Mouse (Mus musculus) 3134 (cell line): ENCODE results near the gene Gm42906.

Experiments
- DNase-seq: peaks from one replicate; pipeline ENCODE4 v3.0.0-alpha.2; 2011; ENCODE audit warnings: low spot score; ENCODE audit not compliant: insufficient read length; ENCODE audit errors: extremely low read depth

The Gm42906 gene

DNA sequence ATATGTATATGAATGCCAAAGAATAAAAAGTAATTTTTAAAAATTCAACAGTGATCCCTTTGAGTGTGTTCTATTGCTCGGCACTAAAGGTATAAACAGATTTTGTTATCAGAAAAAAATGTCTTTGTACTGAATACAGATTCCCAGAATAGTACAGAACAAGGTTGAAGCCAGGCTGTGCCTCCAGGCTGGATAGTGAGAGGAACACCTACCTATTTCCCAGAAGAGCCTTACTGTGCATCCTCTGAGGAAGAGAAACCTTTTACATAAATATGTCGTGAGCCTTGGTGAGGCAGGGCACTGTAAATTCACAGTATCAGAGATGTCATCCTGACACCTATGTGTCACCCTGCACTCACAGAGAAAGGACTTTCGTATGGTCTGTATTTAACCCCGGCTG, 31.8 kb downstream of the Gm42906 start:
- no peak for DNase-seq

DNA sequence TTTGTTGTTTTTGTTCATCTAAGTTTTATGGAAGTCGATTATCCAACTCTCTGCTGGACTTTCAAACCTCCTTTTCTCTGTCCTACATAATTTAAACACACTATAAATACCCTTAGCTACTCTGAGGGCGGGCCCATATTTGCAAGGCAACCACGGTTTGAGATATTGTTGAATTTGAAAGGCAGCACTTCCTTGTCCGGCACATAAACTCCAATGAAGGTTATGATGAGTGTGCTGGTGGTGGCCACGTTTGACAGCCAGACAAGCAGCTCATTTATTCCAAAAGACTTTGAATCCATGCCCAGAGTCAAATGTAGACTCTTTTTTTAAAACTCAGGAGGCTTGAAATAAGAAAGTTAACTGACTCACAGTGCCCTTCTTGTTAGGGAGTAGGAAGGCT, 33.3 kb downstream of the Gm42906 start:
- no peak for DNase-seq

GRCm38 (mm10) chr5:151393821-151394662, 33.9 kb downstream of the Gm42906 start:
- DNase-seq: peak; percentile 24

- no peak for DNase-seq
Measured at GRCm38 (mm10) chr5:151389827-151390226, 38.1 kb downstream of the Gm42906 start.

DNA sequence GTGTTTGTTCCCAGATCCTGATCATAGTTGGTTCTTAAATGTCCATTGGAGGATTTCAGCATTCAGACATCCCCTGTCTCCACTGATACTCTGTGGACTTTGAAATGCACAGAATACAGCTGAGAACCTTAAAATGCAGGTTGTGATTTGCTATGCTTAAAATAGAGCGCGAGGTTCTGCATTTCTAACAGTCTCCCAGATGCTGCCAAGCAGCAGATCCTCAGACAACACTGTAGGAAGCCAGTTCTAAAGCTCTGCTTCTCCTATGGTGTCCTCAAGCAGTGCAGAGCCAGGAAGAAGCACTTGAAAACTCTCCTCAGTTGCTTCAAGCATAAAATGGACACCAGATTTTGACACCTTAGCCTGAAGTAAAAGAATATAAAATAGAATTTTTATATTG, 48.1 kb downstream of the Gm42906 start:
- no peak for DNase-seq

DNA sequence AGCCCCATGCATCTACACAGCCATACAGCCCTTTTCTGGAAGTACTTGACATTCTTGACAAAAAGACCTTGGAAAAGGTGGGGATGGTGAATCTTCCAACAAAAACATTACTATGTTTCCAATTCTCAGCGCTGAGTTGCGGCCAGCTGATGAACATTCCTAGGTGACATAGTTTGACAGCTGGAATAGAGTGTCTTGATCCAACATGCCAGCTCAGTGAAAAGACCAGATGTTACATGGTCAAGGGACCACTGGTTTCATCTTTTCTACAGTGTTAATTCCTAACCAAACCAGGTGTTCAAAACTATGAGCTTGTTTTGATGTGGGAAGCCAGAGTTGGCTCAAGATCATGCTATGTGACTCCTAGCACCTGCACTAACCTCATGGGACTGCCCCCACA, 48.8 kb downstream of the Gm42906 start:
- DNase-seq: no peak

DNA sequence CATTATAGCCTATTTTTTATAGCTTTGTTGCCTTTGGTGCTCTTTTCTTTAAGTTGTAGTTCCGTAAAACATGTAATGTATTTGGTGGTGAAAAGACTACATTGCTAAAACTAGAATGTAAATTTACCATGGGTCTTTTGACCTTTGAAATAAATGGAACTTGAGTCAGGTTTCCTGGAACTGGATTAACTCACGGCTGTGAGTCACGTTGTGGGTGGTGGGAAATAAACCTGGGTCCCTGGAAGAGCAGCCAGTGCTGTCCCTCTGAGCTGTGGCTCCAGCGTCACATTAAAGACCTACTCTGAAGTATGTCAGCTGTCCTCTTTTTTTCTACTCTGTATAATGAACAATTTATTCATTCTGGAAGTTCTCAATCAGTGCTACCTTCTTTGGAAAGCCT, 51.0 kb downstream of the Gm42906 start:
- no peak for DNase-seq

DNA sequence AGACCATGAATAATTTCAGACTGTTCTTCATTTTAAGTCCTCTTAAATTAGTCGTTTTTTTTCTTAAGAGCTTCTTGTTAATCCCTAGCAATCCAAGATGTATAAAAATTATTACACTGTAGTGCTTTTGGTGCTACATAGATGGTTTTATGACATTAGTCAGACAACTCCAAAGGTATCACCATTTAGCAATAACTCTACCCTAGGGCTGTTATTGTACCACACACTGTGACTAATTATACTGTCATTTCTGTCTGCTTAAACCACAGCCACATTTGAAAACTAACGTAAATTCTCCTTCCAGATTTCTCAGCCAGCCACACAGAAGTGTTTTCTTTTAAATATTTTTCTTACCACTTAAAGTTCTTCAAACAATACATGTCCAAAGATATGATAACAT, 53.1 kb downstream of the Gm42906 start:
- DNase-seq: peak; percentile 51

GRCm38 (mm10) chr5:151371130-151371529, 56.8 kb downstream of the Gm42906 start:
- DNase-seq: no peak

DNA sequence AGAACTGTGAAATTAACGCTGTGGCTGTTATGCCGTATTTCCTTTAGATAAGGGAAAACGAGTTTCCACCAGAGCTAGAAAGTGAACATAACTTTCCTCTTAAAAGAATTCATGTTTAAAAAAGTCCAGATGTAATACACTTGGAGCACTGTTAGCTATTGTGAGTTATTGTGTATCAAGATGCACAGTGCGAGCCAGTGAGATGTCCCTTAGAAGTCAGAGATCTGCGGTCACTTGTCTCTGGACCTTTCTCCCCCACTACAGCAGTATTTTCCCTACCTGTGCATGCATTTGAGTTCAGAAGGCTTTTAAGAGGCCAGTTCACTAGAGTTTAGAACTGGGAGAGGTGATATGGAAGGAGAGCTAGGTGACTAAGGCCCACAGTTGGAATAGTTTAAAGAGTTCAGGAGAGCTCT, 58.6 kb downstream of the Gm42906 start:
- DNase-seq: no peak

GRCm38 (mm10) chr5:151368395-151369190, 59.4 kb downstream of the Gm42906 start:
- DNase-seq: peak; percentile 100

DNA sequence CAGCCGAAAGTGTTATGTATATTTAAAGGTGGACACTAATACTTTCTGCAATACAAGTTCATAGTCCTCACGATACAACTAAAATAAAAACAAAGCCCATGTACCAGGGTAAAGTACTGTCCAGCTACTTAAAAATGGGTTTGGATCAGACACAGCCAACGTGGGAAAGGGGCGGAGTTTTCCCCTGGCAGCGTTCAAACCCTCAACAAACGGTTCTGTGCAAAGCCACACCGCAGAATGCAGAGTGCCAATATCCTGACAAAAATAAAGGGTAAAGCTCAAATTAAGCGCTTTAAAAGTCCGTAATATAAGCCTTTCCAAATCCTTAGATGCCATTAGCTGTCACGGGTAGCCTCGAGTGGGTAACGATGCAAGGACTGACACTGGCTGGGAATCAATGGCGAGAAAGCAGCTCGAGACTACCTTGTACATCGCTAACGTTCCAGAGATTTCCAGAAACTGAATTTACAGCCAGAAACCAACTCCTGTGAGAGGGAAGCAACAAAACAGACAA, 60.0 kb downstream of the Gm42906 start:
- DNase-seq: peak; percentile 61

- no peak for DNase-seq
Measured at GRCm38 (mm10) chr5:151367317-151367716, 60.6 kb downstream of the Gm42906 start.

- no peak for DNase-seq
Measured at GRCm38 (mm10) chr5:151363343-151364000, 64.5 kb downstream of the Gm42906 start.

GRCm38 (mm10) chr5:151349616-151350015, 78.3 kb downstream of the Gm42906 start:
- DNase-seq: no peak

DNA sequence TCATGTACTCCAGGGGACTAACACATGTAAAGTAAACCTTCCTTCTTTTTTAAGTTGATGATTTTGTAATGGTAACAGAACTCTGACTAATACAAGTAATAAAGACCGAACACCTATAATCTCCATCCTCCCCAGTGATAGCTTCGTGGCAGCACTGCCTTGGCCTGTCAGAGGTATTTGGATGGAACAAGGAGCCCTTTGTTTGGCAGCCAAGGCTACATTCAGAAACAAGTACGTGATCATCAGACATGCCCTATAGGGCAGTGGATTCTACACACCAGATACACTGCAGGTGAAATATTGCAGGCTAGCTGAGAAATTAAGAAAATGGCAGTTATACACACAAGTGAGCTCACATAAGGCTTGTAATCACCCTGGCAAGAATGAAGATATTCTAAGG, 79.5 kb downstream of the Gm42906 start:
- DNase-seq: no peak

- DNase-seq: peak; percentile 78
Measured at GRCm38 (mm10) chr5:151346626-151347025, 81.3 kb downstream of the Gm42906 start.

DNA sequence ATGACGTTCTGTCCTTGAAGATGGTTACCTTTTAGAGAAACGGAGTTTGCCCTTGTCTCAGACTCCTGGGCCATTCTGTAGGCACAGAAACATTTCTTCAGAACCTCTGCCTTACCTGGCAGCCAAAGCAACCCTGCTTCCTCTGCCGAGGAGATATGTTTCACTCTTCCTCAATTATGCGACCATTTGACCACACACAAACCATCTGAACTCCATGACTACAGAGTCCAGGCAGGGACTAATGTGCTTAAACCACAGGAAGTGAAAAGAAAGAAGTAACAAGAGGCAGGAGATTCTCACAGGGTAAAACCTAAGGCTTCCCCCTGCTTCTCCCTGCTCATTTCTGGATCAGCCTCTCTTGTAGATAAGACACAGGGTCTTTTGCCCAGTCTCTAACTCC, 83.2 kb downstream of the Gm42906 start:
- no peak for DNase-seq

DNA sequence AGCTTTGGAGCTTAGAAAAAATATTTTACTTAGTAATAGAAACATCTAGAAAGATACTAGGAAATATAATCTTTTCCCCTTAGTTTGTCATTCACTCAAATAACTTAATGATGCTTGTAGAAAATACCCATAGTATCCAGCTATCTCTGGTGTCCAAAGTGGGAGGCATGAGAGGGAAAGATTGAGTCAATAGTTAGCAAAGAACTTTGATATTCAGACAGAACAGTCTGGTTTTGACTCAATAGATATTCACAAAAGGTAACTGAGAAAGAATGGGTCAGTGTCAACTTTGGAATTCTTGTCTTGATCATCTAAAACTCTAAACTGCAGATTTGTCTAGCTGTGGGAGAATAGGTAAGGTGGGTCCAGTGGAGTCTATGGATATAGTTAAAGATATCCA, 94.3 kb downstream of the Gm42906 start:
- DNase-seq: no peak

DNA sequence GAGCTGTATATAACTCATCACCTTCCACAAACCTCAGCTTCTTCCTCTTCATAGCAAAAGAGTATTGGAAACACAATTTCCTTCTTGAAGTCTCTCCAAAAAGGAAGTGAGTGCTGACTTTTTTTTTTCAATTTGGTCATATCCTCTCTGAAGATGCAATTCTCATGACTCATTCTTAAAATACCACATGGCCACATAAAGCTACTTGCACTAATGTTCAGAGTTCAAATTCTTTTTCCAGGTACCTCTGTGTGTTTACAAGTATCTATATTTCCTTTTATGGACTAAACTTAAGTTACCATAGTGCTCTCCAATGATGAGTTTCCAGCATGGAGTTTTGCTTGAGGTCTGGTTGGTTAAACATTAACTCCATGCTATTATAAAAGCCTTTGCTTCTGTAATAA, 94.8 kb downstream of the Gm42906 start:
- DNase-seq: peak; percentile 39
